Mouse (Mus musculus) embryonic facial prominence, embryonic 10.5 days (tissue): ENCODE measurements around the gene Prc1. TPM values are rescaled to one million over a fixed set of nuclear protein-coding genes. Genes with fewer than 3 reads are reported as not detected.

Experiments
- DNase-seq: peaks from one replicate; pipeline ENCODE4 v3.0.0-alpha.2; 2017; ENCODE audit warnings: low spot score
- H3K27ac ChIP-seq: fragments of 300-500 bp; sonication (generic); replicated peaks from 2 replicates; pipeline ENCODE4 v1.5.1; 2016; ENCODE audit warnings: mild to moderate bottlenecking
- H3K27me3 ChIP-seq: fragments of 300-500 bp; sonication (generic); replicated peaks from 2 replicates; pipeline ENCODE4 v1.6.1; 2016; ENCODE audit warnings: low read depth, mild to moderate bottlenecking; ENCODE audit not compliant: poor library complexity, severe bottlenecking
- H3K36me3 ChIP-seq: fragments of 300-500 bp; sonication (generic); replicated peaks from 2 replicates; pipeline ENCODE4 v1.6.1; 2016; ENCODE audit warnings: mild to moderate bottlenecking, moderate library complexity
- H3K4me1 ChIP-seq: fragments of 300-500 bp; sonication (generic); 2 replicates; pipeline ENCODE4 v1.6.1; 2016
- H3K4me3 ChIP-seq: fragments of 300-500 bp; sonication (generic); 2 replicates; pipeline ENCODE4 v1.5.1; 2016; ENCODE audit warnings: mild to moderate bottlenecking, moderate library complexity
- H3K9me3 ChIP-seq: fragments of 300-500 bp; sonication (generic); 2 replicates; pipeline ENCODE4 v1.6.1; 2016; ENCODE audit warnings: mild to moderate bottlenecking
- WGBS: fragments of 180-500 bp; shearing (Covaris S2); methylation state at CpG from one replicate; pipeline ENCODE4 v1.1.7; 2016; 5-methylcytosine and 5-hydroxymethylcytosine counted together
- polyA plus RNA-seq: library from polyadenylated mRNA; unstranded; fragments of >200 nt; fragmentation: Nextera tagmentation; extraction: Ambion mirVana; gene quantifications from 2 replicates; pipeline ENCODE4 v1.2.1, GENCODE M21; 2016

The Prc1 gene
- polyA plus RNA-seq, 1 experiment from 2014 or later = 196 TPM

DNA sequence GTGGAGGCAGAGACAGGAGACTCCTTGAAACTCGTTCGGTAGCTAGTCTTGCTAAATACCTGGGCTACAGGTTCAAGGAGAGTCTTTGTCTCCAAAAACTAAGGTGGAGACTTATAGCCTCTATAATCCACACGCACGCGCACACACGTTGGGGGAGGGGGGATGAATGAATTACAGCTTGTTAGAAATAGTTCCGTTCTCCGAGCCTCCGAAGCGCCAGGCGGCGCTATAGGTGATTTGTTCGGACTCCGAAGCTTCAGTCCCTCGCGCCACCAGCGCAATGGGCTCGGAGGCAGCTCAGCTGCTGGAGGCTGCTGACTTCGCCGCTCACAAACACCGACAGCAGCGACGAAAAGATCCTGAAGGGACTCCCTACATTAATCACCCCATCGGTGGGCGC, 48.6 kb downstream of the Prc1 start, which contains the start of gene Hddc3:
Gene Hddc3 (plus strand): TSS at position 247 of the 400 bp plus-strand sequence.
- Histone ChIP-seq H3K4me3 (peak within 1 kb of the TSS; percentile 73), H3K36me3 (peaks cover 11% of the 10 kb centered on the region), H3K4me1 (peaks cover 47% of the 10 kb centered on the region), H3K27ac (peak within 1 kb of the TSS; percentile 91), H3K27me3 (peaks cover 12% of the 10 kb centered on the region), H3K9me3 (no peaks in the 10 kb centered on the region)
- peak; percentile 94 for DNase-seq
- 1% methylated on average over 25 of the region's 25 CpGs for WGBS

DNA sequence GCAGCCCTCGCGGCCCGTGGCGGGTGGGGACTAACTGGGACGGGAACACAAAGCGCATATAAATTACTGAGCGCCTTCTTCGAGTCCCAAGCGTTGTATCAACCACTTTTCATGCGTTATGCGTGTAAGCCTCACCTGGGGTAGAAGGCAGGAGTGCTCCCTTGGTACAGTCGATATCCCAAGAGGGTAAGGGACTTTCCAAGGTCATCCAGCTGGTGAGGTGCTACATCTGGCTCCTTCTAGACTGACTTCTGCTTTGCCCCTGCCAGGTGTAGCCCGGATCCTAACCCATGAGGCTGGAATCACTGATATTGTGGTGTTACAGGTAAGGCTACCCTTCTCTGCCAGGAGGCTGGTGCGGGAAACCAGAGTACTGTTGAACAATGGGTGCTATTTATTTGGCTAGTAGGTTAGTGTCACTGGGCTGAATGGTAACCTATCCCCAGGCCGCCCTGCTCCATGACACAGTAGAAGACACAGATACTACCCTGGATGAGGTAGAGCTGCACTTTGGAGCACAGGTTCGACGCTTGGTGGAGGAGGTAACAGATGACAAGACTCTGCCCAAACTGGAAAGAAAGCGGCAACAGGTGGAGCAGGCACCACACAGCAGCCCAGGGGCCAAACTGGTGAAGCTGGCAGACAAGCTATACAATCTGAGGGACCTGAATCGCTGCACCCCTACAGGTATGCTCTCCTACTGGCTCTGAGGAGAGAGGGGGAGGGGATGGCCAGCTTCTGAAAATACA, 49.2 kb downstream of the Prc1 start:
- H3K9me3 ChIP-seq = no peaks in the 10 kb centered on the region
- peaks cover 49% of the 10 kb centered on the region for H3K4me1 ChIP-seq
- peaks cover 12% of the 10 kb centered on the region for H3K27me3 ChIP-seq
- no peak for DNase-seq
- H3K27ac ChIP-seq = peak overlapping the region; percentile 91
- peak overlapping the region; percentile 73 for H3K4me3 ChIP-seq
- peaks cover 6% of the 10 kb centered on the region for H3K36me3 ChIP-seq
- 26% methylated on average over 19 of the region's 19 CpGs for WGBS

DNA sequence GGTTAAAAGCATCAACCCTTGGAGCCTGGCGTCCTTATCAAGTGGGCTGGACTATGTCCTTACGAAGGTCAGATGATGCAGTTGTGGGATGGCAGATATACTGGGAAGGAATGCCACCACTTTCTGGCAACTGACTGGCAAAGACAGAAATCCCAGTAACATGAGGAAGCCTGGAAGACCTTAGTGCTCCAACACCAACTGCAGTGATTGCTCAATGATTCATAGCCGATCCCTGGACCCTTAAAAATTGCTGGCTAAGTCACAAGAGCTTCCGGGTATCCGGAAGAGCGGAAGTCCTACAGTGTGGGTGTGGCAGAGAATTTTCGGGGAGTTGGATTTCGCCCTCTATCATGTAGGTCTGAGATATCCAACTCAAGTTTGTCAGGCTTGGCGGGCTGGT, 51.9 kb downstream of the Prc1 start:
- H3K9me3 ChIP-seq = no peaks in the 10 kb centered on the region
- no peak overlapping the region for H3K4me3 ChIP-seq
- WGBS = 92% methylated on average over 9 of the region's 9 CpGs
- H3K36me3 ChIP-seq = peaks cover 24% of the 10 kb centered on the region
- H3K27ac ChIP-seq = no peak overlapping the region
- H3K27me3 ChIP-seq = peaks cover 12% of the 10 kb centered on the region
- peaks cover 34% of the 10 kb centered on the region for H3K4me1 ChIP-seq
- no peak for DNase-seq

DNA sequence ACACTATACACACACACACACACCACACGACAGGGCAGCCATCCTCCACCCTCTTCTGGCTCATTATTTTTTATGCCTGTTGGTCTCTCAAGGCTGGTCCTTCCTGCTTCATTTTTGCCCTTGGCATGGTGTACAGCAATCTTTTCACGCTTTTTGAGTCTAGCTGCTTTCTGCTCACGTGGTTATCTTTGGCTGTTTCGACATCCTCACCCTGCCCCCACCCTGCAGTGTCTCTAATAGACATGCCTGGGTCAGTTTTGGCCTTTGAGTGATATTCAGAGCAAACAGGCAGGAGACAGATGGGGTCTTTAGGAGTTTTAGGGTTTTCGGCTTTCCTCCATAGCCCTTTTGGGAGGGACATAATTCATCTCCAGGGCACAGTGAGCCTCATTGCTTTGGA, 52.6 kb downstream of the Prc1 start:
- Histone ChIP-seq H3K36me3 (peaks cover 30% of the 10 kb centered on the region), H3K27ac (no peak overlapping the region), H3K27me3 (peaks cover 5% of the 10 kb centered on the region), H3K9me3 (no peaks in the 10 kb centered on the region), H3K4me1 (peaks cover 30% of the 10 kb centered on the region), H3K4me3 (no peak overlapping the region)
- no peak for DNase-seq
- 93% methylated on average over 5 of the region's 5 CpGs for WGBS

DNA sequence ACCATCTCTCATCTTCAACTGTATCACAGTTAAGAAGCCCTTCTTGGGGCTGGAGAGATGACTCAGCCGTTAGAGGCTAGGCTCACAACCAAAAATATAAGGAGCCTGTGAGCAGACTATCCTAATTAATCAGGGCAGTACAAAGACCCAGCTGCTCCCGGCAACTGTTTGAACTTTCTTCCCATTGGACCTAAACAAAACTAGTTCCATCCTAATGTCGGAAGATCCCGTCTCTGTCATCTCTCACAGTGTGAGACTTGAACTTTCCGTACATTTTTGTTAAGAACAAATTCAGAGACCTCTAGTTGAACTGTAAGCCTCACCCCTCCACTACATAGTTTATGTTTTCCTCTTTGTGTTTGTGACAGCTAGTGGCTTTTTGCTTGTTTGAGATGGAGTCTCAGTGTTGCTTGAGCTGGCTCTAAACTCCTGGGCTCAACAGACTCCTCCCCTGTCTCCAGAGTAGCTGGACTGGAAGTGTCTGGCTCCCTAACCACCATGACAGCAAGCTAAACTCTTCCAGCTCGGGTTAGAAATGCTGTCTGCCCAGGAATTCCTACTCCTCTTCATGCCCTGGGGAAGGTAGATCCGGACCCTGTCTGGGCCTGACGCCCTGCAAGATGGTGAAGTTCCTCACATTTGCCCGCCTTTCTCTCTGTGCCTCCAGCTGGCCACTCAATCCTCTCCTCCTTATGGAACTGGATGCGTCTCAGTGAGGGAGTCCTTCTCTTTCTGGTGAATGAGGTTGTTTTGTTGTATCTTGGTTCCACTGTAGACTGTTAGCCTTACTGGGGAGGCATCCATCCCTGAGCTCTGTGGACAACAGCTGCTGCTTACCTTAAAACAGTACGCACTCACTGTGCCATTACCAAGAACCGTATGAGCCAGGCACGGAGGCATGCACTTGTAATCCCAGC, 53.7 kb downstream of the Prc1 start:
- Histone ChIP-seq H3K36me3 (peaks cover 40% of the 10 kb centered on the region), H3K27me3 (no peaks in the 10 kb centered on the region), H3K4me3 (no peak overlapping the region), H3K4me1 (peaks cover 25% of the 10 kb centered on the region), H3K9me3 (no peaks in the 10 kb centered on the region), H3K27ac (no peak overlapping the region)
- 70% methylated on average over 13 of the region's 13 CpGs for WGBS
- DNase-seq = no peak

DNA sequence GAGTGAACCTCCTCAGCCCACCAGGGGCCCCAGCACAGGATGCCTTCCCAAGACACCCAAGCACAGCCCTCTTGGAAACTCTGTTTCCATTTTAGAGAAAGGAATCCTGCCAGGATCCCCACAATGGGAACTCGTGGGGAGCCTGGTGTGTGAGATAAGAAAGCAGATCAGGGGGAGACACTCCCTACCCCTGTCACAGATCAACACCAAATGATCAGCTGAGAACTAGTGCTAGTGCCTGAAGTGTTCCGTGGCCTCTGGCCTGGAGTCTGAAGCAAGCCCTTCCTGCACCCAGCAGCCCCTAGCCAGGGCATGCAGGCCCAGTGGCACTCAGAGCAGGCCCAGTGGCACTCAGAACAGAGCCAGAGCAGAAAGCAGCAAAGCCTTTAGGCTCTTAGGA, 56.6 kb downstream of the Prc1 start:
- no peak overlapping the region for H3K4me3 ChIP-seq
- no peak overlapping the region for H3K27ac ChIP-seq
- H3K36me3 ChIP-seq = peaks cover 58% of the 10 kb centered on the region
- H3K4me1 ChIP-seq = peaks cover 17% of the 10 kb centered on the region
- H3K27me3 ChIP-seq = no peaks in the 10 kb centered on the region
- no peaks in the 10 kb centered on the region for H3K9me3 ChIP-seq
- 81% methylated on average over 2 of the region's 2 CpGs for WGBS
- DNase-seq = no peak

DNA sequence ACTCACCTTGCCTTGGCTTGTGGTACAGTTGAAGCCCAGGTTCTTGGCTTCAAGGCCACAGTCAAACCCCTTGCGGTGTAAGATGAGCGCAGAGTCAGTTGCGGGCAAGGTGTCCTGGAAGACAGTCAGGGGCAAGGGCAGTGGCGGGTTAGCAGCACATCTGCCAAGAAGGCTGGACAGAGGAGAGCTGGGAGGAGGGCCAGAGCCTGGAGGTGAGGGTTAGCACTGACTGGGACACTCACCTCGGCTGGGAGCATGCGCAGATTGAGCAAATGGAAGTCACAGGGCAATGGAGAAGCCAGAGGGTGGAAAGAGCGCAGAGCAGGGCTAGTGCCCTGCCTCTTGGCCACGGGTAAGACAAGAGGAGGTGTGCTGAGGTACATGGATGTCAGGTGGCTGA, 58.7 kb downstream of the Prc1 start:
- 93% methylated on average over 8 of the region's 8 CpGs for whole genome bisulfite sequencing

DNA sequence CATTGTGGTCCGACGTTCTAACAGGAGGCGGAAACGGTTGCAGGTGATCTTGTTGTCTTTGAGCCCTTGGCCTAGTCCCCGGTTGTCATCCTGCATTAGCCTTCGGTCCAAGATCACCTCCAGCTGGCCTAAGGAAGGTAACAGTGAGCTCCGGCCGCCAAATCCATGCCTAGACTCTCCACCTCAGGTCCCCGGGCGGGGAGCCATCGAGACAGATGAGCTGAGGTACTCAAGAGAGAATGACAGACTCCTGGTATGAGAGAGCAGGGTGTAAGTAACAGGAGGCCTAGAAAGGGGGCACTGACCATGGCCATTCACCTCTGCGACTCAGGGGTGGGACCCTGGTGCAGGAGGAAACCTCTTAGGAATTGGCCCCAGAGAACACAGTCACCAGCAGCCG, 62.1 kb downstream of the Prc1 start:
- WGBS = 80% methylated on average over 13 of the region's 13 CpGs
- H3K4me3 ChIP-seq = no peak overlapping the region
- no peaks in the 10 kb centered on the region for H3K27me3 ChIP-seq
- no peaks in the 10 kb centered on the region for H3K9me3 ChIP-seq
- peaks cover 93% of the 10 kb centered on the region for H3K36me3 ChIP-seq
- peak overlapping the region; percentile 72; the same call in 1 of the 2 replicates for H3K27ac ChIP-seq
- peaks cover 18% of the 10 kb centered on the region for H3K4me1 ChIP-seq
- no peak for DNase-seq

More for the DNA sequence above, 58.7 kb downstream of the Prc1 start:
- no peak for DNase-seq
- Histone ChIP-seq H3K27me3 (no peaks in the 10 kb centered on the region), H3K4me3 (no peak overlapping the region), H3K9me3 (no peaks in the 10 kb centered on the region), H3K27ac (no peak overlapping the region), H3K4me1 (peaks cover 25% of the 10 kb centered on the region), H3K36me3 (peaks cover 79% of the 10 kb centered on the region)

DNA sequence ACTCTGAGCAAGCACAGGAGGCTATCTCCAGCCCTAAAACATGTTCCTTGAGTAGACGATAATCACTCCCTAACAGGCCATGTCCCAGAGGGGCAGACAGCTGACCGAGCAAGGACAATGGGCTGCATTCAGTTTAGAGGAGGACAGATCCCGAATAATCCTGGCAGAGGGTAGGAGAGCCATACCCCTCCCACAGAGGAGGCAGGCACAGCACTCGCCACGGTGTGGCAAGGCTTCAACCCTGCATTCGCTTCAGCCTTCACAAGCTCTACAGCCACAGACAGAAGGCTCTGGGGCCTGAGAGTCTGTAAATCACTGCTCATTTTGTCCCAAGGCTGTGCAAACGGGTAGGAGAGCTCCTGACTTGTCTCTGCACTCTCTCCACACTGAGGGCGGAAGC, 62.9 kb downstream of the Prc1 start:
- Histone ChIP-seq H3K27me3 (no peaks in the 10 kb centered on the region), H3K4me3 (no peak overlapping the region), H3K9me3 (no peaks in the 10 kb centered on the region), H3K27ac (peak overlapping the region; percentile 72), H3K4me1 (peaks cover 18% of the 10 kb centered on the region), H3K36me3 (peaks cover 95% of the 10 kb centered on the region)
- DNase-seq = peak; percentile 42
- 26% methylated on average over 8 of the region's 8 CpGs for WGBS

DNA sequence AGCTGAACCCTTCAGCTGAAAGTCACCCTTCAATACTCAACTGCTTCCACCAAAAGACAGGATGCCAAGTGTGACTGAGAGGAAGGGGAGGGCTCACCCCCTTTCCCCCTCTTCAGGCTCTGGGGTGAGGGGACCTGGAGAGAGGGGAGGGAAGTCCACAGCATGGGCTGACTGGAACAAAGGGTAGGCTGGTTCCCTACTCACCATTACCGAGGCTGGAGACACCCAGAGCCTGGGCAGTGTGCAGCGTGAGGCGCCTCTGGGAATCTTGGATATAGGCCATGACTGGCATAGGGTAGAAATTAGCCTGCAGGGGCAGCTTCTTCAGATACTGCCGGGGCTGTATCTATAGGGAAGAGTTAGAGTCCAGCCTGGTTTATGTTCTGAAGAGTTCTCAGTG, 63.8 kb downstream of the Prc1 start:
- Histone ChIP-seq H3K27me3 (no peaks in the 10 kb centered on the region), H3K9me3 (no peaks in the 10 kb centered on the region), H3K4me3 (no peak overlapping the region), H3K36me3 (peaks cover 95% of the 10 kb centered on the region), H3K27ac (0 out of 2 replicates have a peak overlapping the region, but pooled peaks have one; percentile 24), H3K4me1 (peaks cover 18% of the 10 kb centered on the region)
- WGBS = 64% methylated on average over 4 of the region's 4 CpGs
- no peak for DNase-seq

DNA sequence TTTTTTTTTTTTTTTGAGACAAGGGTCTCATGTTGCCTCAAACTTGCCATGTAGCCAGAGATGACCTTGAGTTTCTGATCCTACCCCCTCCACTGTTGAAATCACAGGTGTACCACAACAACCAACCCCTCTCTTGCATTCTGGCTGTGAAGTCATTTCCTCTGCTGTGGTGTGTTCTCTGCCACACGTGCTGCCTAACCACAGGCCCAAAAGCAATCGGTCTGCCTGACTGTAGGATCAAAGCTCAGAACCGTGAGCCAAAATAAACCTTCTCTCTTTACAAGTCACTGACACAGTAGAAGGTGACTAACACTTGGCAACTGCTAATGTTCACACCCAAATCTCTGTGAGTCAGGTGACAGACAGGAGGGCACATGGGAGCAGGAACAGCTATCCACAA, 66.2 kb downstream of the Prc1 start:
- Histone ChIP-seq H3K9me3 (no peaks in the 10 kb centered on the region), H3K27me3 (no peaks in the 10 kb centered on the region), H3K4me3 (no peak overlapping the region), H3K36me3 (peaks cover 99% of the 10 kb centered on the region), H3K27ac (no peak overlapping the region), H3K4me1 (peaks cover 18% of the 10 kb centered on the region)
- WGBS = 84% methylated on average over 3 of the region's 3 CpGs
- DNase-seq = no peak

DNA sequence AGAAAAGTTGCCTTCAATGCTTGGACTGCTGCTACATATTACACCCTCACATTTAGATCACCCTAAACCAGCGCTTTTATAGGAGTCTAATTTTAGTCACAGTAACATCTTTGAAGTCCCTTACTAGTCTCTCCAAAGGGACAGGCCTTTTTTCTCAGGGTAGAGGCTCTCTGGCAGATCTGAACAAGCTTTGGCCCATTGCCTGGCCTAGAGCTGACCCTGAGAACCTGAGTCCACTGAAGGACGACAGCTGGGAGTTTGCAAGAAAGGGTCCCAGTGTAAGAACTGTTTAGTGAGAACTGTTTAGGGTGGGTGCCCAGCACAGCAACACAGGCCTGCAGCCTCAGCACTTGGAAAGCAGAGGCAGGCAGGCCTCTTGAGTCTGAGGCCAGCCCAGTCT, 71.5 kb downstream of the Prc1 start:
- no peaks in the 10 kb centered on the region for H3K27me3 ChIP-seq
- H3K9me3 ChIP-seq = no peaks in the 10 kb centered on the region
- H3K27ac ChIP-seq = no peak overlapping the region
- peaks cover 22% of the 10 kb centered on the region for H3K4me1 ChIP-seq
- H3K36me3 ChIP-seq = peaks cover 83% of the 10 kb centered on the region
- 88% methylated on average over 2 of the region's 2 CpGs for WGBS
- H3K4me3 ChIP-seq = no peak overlapping the region
- no peak for DNase-seq
